Mouse (Mus musculus): Measurements from ENCODE around the gene Wdr46. TPM values are rescaled to one million over a fixed set of nuclear protein-coding genes. Genes with fewer than 3 reads are reported as not detected.
"Not testable (repeated sequence)": the region's sequence is repeated elsewhere in the genome, so short reads cannot be mapped to it uniquely, and the experiment has no call there.

Gene Wdr46
- polyA plus RNA-seq, 1 experiment from 2014 or later: 8.8 TPM

DNA sequence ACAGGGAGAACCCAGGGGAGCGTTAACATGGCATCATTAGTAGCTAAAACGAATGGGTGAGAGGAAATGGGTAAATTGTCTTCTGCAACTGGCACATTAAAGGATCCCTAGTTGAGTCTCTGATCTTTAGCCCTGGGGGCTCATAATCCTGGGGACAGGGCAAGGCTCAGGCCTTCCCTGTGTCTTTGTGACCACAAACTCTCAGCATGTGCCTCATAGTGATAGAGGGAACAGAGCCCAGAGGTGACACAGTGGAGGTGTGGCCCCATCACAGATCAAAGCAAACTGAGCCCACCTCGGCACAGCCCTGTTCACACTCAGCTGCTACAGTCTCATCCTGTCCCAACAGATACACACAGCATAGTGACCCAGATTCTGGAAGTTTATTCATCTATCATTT, 55.2 kb downstream of the Wdr46 start:
- no peak overlapping the region for H3K9ac ChIP-seq (replicated peaks; ENCODE audit: low read depth)
- H3K36me3 ChIP-seq (ENCODE audit: insufficient read depth, low read length): no peaks in the 10 kb centered on the region
- DNase-seq (ENCODE audit: low spot score) (no peak), ATAC-seq (no peak)
- H3K9me3 ChIP-seq (ENCODE audit: low read length): no peaks in the 10 kb centered on the region
- no peaks in the 10 kb centered on the region for H3K4me1 ChIP-seq (ENCODE audit: insufficient read depth, low read depth, low read length)
- no peak overlapping the region for H3K4me3 ChIP-seq (ENCODE audit: low read depth, low read length)
- H3K27ac ChIP-seq (ENCODE audit: low read length): no peak overlapping the region
- TF ChIP-seq CTCF (IDR thresholded peaks at IDR 0.05) (no peak), EP300 (IDR thresholded peaks at IDR 0.05) (no peak)
- H3K27me3 ChIP-seq (replicated peaks; ENCODE audit: insufficient read depth, low read length): no peaks in the 10 kb centered on the region
- WGBS: 51% methylated on average over 3 of the region's 3 CpGs
- no peak overlapping the region for H3K4me2 ChIP-seq (replicated peaks; ENCODE audit: low read depth, low read length)

DNA sequence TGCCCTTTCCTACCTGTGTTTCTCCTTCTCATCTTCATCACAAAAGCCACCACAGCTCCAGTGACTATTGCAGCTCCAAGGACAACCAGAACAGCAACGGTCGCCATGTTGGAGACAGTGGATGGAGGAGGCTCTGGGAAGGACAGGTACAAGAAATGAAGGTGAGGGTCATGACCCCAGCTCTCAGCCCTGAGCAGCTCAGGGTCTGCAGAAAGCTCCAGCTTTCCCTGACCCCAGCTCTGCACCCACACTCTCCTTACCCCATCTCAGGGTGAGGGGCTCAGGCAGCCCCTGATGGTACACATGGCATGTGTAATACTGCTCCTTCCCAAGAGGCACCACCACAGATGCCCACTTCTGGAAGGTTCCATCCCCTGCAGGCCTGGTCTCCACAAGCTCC, 56.6 kb downstream of the Wdr46 start:
- not testable (repeated sequence) for H3K9me3 ChIP-seq (ENCODE audit: low read length); H3K36me3 ChIP-seq (ENCODE audit: insufficient read depth, low read length); H3K4me2 ChIP-seq (replicated peaks; ENCODE audit: low read depth, low read length); H3K27me3 ChIP-seq (replicated peaks; ENCODE audit: insufficient read depth, low read length); ATAC-seq; H3K27ac ChIP-seq (ENCODE audit: low read length); DNase-seq (ENCODE audit: low spot score); H3K4me3 ChIP-seq (ENCODE audit: low read depth, low read length); H3K4me1 ChIP-seq (ENCODE audit: insufficient read depth, low read depth, low read length); H3K9ac ChIP-seq (replicated peaks; ENCODE audit: low read depth)
- WGBS: 87% methylated on average over 2 of the region's 2 CpGs

DNA sequence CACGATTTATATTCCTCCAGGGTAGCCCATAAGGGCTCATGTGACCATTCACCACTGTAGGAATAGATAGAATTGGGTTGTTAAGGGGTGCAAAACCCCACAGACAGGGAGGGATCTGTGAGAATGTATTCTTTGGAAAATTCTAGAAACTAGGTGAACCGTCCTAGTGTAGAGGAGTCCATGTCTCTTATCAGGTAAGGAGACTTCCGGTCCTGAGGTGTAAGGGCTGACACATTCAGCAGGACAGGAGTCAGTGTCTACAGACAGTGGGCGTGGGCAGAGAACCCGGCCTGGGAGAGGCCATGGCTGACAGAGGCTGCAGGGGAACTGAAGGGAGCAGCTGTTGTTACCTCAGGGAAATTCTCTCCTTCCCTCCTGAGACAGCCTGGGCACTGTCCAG, 58.2 kb downstream of the Wdr46 start:
- DNase-seq (ENCODE audit: low spot score); ATAC-seq; H3K4me2 ChIP-seq (replicated peaks; ENCODE audit: low read depth, low read length); H3K9ac ChIP-seq (replicated peaks; ENCODE audit: low read depth); H3K27ac ChIP-seq (ENCODE audit: low read length); H3K4me3 ChIP-seq (ENCODE audit: low read depth, low read length); H3K9me3 ChIP-seq (ENCODE audit: low read length); H3K27me3 ChIP-seq (replicated peaks; ENCODE audit: insufficient read depth, low read length); H3K4me1 ChIP-seq (ENCODE audit: insufficient read depth, low read depth, low read length); H3K36me3 ChIP-seq (ENCODE audit: insufficient read depth, low read length): not testable (repeated sequence)
- WGBS: 37% methylated on average over 5 of the region's 5 CpGs

Other genes starting within 250 kb of the Wdr46 start
- 104 and 106 TPM in 2 replicates for gene March2, start 222.0 kb upstream of the Wdr46 start, polyA plus RNA-seq (2015; fragmentation: Nextera tagmentation; extraction: Ambion mirVana)
- 258 and 279 TPM in 2 replicates for gene Rab11b, start 180.1 kb upstream of the Wdr46 start, polyA plus RNA-seq (2015; fragmentation: Nextera tagmentation; extraction: Ambion mirVana)
- 125 and 137 TPM in 2 replicates for gene Angptl4, start 158.8 kb upstream of the Wdr46 start, polyA plus RNA-seq (2015; fragmentation: Nextera tagmentation; extraction: Ambion mirVana)
- gene Kank3, start 130.1 kb upstream of the Wdr46 start, polyA plus RNA-seq (2015; fragmentation: Nextera tagmentation; extraction: Ambion mirVana): 186 and 211 TPM in 2 replicates
- 906 and 1,023 TPM in 2 replicates for gene Rps28, start 116.1 kb upstream of the Wdr46 start, polyA plus RNA-seq (2015; fragmentation: Nextera tagmentation; extraction: Ambion mirVana)
- gene Ndufa7, start 116.1 kb upstream of the Wdr46 start, polyA plus RNA-seq (2015; fragmentation: Nextera tagmentation; extraction: Ambion mirVana): 455 and 501 TPM in 2 replicates
- gene Cd320, start 97.6 kb upstream of the Wdr46 start, polyA plus RNA-seq (2015; fragmentation: Nextera tagmentation; extraction: Ambion mirVana): 37.6 and 39.3 TPM in 2 replicates
- gene Gm7029, start 66.8 kb upstream of the Wdr46 start, polyA plus RNA-seq (2015; fragmentation: Nextera tagmentation; extraction: Ambion mirVana): not detected in 2 replicates
- gene Kifc1, start 50.0 kb upstream of the Wdr46 start, polyA plus RNA-seq (2015; fragmentation: Nextera tagmentation; extraction: Ambion mirVana): 0.37 and 1.0 TPM in 2 replicates
- 0.29 and 0.55 TPM in 2 replicates for gene Platr17, start 35.5 kb upstream of the Wdr46 start, polyA plus RNA-seq (2015; fragmentation: Nextera tagmentation; extraction: Ambion mirVana)
- gene Daxx, start 31.2 kb upstream of the Wdr46 start, polyA plus RNA-seq (2015; fragmentation: Nextera tagmentation; extraction: Ambion mirVana): 23.9 and 29.0 TPM in 2 replicates
- gene Tapbp, start 24.8 kb upstream of the Wdr46 start, polyA plus RNA-seq (2015; fragmentation: Nextera tagmentation; extraction: Ambion mirVana): 102 and 113 TPM in 2 replicates
- 16.6 and 17.0 TPM in 2 replicates for gene Zbtb22, start 24.8 kb upstream of the Wdr46 start, polyA plus RNA-seq (2015; fragmentation: Nextera tagmentation; extraction: Ambion mirVana)
- 39.0 and 45.2 TPM in 2 replicates for gene Rgl2, start 11.1 kb upstream of the Wdr46 start, polyA plus RNA-seq (2015; fragmentation: Nextera tagmentation; extraction: Ambion mirVana)
- 99.7 and 103 TPM in 2 replicates for gene Pfdn6, start 317 bp upstream of the Wdr46 start, polyA plus RNA-seq (2015; fragmentation: Nextera tagmentation; extraction: Ambion mirVana)
- 9.3 and 12.0 TPM in 2 replicates for gene B3galt4, start 10.8 kb downstream of the Wdr46 start, polyA plus RNA-seq (2015; fragmentation: Nextera tagmentation; extraction: Ambion mirVana)
- 28.5 and 31.1 TPM in 2 replicates for gene Vps52, start 15.2 kb downstream of the Wdr46 start, polyA plus RNA-seq (2015; fragmentation: Nextera tagmentation; extraction: Ambion mirVana)
- gene Rps18, start 15.3 kb downstream of the Wdr46 start, polyA plus RNA-seq (2015; fragmentation: Nextera tagmentation; extraction: Ambion mirVana): 1,282 and 1,435 TPM in 2 replicates
- 213 and 222 TPM in 2 replicates for gene H2-K1, start 59.7 kb downstream of the Wdr46 start, polyA plus RNA-seq (2015; fragmentation: Nextera tagmentation; extraction: Ambion mirVana)
- gene Ring1, start 84.0 kb downstream of the Wdr46 start, polyA plus RNA-seq (2015; fragmentation: Nextera tagmentation; extraction: Ambion mirVana): 18.8 and 19.1 TPM in 2 replicates
- 57.9 and 59.8 TPM in 2 replicates for gene H2-Ke6, start 87.4 kb downstream of the Wdr46 start, polyA plus RNA-seq (2015; fragmentation: Nextera tagmentation; extraction: Ambion mirVana)
- gene Slc39a7, start 91.0 kb downstream of the Wdr46 start, polyA plus RNA-seq (2015; fragmentation: Nextera tagmentation; extraction: Ambion mirVana): 130 and 131 TPM in 2 replicates
- gene Rxrb, start 91.2 kb downstream of the Wdr46 start, polyA plus RNA-seq (2015; fragmentation: Nextera tagmentation; extraction: Ambion mirVana): 35.0 and 35.7 TPM in 2 replicates
- gene Col11a2, start 98.8 kb downstream of the Wdr46 start, polyA plus RNA-seq (2015; fragmentation: Nextera tagmentation; extraction: Ambion mirVana): 0.25 and 0.44 TPM in 2 replicates
- 0.48 and 1.1 TPM in 2 replicates for gene H2-Oa, start 151.7 kb downstream of the Wdr46 start, polyA plus RNA-seq (2015; fragmentation: Nextera tagmentation; extraction: Ambion mirVana)
- 20.7 and 23.9 TPM in 2 replicates for gene H2-DMa, start 178.9 kb downstream of the Wdr46 start, polyA plus RNA-seq (2015; fragmentation: Nextera tagmentation; extraction: Ambion mirVana)
- gene Brd2, start 182.0 kb downstream of the Wdr46 start, polyA plus RNA-seq (2015; fragmentation: Nextera tagmentation; extraction: Ambion mirVana): 80.2 and 80.3 TPM in 2 replicates
- gene H2-DMb2, start 202.6 kb downstream of the Wdr46 start, polyA plus RNA-seq (2015; fragmentation: Nextera tagmentation; extraction: Ambion mirVana): 1.8 and 2.2 TPM in 2 replicates
- 6.9 and 7.2 TPM in 2 replicates for gene H2-DMb1, start 212.4 kb downstream of the Wdr46 start, polyA plus RNA-seq (2015; fragmentation: Nextera tagmentation; extraction: Ambion mirVana)
- 11.6 and 12.6 TPM in 2 replicates for gene Tap1, start 246.9 kb downstream of the Wdr46 start, polyA plus RNA-seq (2015; fragmentation: Nextera tagmentation; extraction: Ambion mirVana)
- gene Psmb9, start 247.1 kb downstream of the Wdr46 start, polyA plus RNA-seq (2015; fragmentation: Nextera tagmentation; extraction: Ambion mirVana): 16.4 and 17.1 TPM in 2 replicates

Data from lung, postnatal 0 days (tissue).